Mouse (Mus musculus): ENCODE data around the gene Arhgap6.
"Not testable (repeated sequence)": the region's sequence is repeated elsewhere in the genome, so short reads cannot be mapped to it uniquely, and the experiment has no call there.

Gene Arhgap6

GRCm38 (mm10) chrX:169320668-169321005 lies 525.7 kb downstream of the Arhgap6 start:
- not testable (repeated sequence) for DNase-seq

GRCm38 (mm10) chrX:169325929-169326595 lies 531.2 kb downstream of the Arhgap6 start:
- no peak for DNase-seq

GRCm38 (mm10) chrX:169332264-169332663 lies 537.4 kb downstream of the Arhgap6 start:
- peak; percentile 58 for DNase-seq

GRCm38 (mm10) chrX:169337559-169337958 lies 542.7 kb downstream of the Arhgap6 start:
- no peak for DNase-seq

- DNase-seq: no peak
Observed at GRCm38 (mm10) chrX:169338213-169338612, 543.3 kb downstream of the Arhgap6 start.

All from right cerebral cortex, postnatal 14 days (tissue).